Mouse (Mus musculus): ENCODE measurements around the gene Pkhd1. TPM values are rescaled to one million over a fixed set of nuclear protein-coding genes. Genes with fewer than 3 reads are reported as not detected.

Pkhd1 gene
- polyA plus RNA-seq (2011; ENCODE audit: insufficient read length, low read depth, missing spikeins): not detected in 2 replicates

GRCm38 (mm10) chr1:20617849-20618530, at the start of gene Pkhd1:
Gene Pkhd1, minus strand, starts transcription at chr1:20618064.
- Histone ChIP-seq H3K4me3 (ENCODE audit: insufficient read depth, low read length) (no peak within 1 kb of the TSS), H3K27ac (ENCODE audit: insufficient read depth, low read length) (peak within 1 kb of the TSS; percentile 42), H3K4me1 (ENCODE audit: control insufficient read depth, insufficient read depth, low read length) (no peaks in the 10 kb centered on the region)
- TF ChIP-seq CTCF (IDR thresholded peaks at IDR 0.05; ENCODE audit: borderline replicate concordance, insufficient read depth, low read length) (no peak), POLR2A (IDR thresholded peaks at IDR 0.05; ENCODE audit: low read depth, low read length) (no peak)

GRCm38 (mm10) chr1:20667567-20667966, 49.7 kb upstream of the Pkhd1 start:
- no peak for TF ChIP-seq POLR2A (IDR thresholded peaks at IDR 0.05; ENCODE audit: low read depth, low read length)
- TF ChIP-seq CTCF (IDR thresholded peaks at IDR 0.05; ENCODE audit: borderline replicate concordance, insufficient read depth, low read length): no peak
- no peaks in the 10 kb centered on the region for H3K4me1 ChIP-seq (ENCODE audit: control insufficient read depth, insufficient read depth, low read length)

DNA sequence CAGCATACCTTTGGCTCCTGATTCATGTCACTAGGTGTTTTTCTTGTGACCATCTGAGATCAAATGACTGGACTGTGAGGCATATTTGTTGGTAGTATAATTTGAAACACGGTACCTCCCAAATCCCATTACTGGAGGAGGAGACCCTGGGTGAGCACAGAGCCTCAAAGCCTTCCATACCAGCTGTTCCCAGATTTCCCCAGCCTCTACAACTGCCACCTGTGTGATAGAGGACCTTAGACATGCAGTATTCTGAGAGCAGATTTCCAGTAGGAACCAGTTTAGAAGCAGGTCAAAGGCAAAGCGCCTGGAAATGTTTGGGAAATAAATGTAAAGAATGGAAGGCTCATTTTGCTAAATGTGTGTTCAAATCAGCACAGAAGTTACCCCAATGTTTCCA, 48.4 kb upstream of the Pkhd1 start:
- Histone ChIP-seq H3K4me1 (ENCODE audit: control insufficient read depth, insufficient read depth, low read length) (no peaks in the 10 kb centered on the region), H3K4me3 (ENCODE audit: insufficient read depth, low read length) (no peak overlapping the region), H3K27ac (ENCODE audit: insufficient read depth, low read length) (no peak overlapping the region)
- TF ChIP-seq POLR2A (IDR thresholded peaks at IDR 0.05; ENCODE audit: low read depth, low read length): no peak
- no peak for TF ChIP-seq CTCF (IDR thresholded peaks at IDR 0.05; ENCODE audit: borderline replicate concordance, insufficient read depth, low read length)

More at GRCm38 (mm10) chr1:20667567-20667966, 49.7 kb upstream of the Pkhd1 start:
- Histone ChIP-seq H3K27ac (ENCODE audit: insufficient read depth, low read length) (no peak overlapping the region), H3K4me3 (ENCODE audit: insufficient read depth, low read length) (no peak overlapping the region)

GRCm38 (mm10) chr1:20655085-20655484, 37.2 kb upstream of the Pkhd1 start:
- TF ChIP-seq CTCF (IDR thresholded peaks at IDR 0.05; ENCODE audit: borderline replicate concordance, insufficient read depth, low read length): no peak
- no peak for TF ChIP-seq POLR2A (IDR thresholded peaks at IDR 0.05; ENCODE audit: low read depth, low read length)
- Histone ChIP-seq H3K4me1 (ENCODE audit: control insufficient read depth, insufficient read depth, low read length) (no peaks in the 10 kb centered on the region), H3K27ac (ENCODE audit: insufficient read depth, low read length) (no peak overlapping the region), H3K4me3 (ENCODE audit: insufficient read depth, low read length) (no peak overlapping the region)

DNA sequence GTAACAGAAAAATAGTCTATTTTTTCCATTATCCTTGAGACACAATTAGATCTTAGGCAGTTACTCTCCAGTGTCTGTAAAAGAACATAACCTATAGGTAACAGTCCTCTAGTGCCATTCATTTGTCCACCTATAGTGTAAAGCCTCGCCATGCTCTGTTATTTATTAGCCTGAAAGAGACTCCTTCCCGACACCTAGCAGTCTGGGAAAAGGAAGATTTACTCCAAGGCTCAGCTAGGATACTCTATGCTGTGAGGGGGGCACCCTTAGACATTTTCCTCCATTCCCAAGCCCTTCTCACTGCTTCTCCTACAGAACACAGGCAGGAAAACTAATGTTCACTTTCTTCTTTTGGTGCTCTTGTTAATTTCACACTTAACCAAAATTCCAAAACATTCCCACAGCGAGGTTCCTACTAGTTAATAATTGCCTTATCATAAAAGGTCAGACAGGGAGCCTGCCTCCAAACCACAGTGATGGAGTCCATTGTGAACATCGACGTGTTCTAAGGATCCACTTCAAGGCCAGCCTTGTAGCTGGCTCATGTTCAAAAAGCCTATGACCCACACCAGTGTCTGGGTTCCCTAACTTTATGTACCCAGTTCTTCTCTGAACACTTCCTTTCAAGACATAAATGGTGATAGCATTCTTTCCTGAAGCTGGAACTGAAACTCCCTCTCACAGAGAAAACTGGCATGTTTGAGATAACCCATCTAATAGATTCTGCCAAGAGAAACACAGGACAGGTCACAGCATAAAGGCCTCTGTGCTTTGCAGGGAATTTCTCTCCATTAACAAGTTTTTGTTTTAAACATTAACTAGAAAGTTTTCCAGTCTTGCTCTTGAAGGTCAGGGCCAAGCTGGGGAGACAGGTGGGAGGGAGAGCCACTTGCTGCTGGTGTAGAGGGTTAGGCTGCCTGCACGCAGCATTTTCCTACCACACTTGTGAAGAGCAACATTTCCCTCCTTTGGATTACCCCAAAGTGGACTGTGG, 35.9 kb upstream of the Pkhd1 start:
- H3K4me1 ChIP-seq (ENCODE audit: control insufficient read depth, insufficient read depth, low read length): no peaks in the 10 kb centered on the region
- H3K27ac ChIP-seq (ENCODE audit: insufficient read depth, low read length): no peak overlapping the region
- TF ChIP-seq CTCF (IDR thresholded peaks at IDR 0.05; ENCODE audit: borderline replicate concordance, insufficient read depth, low read length): no peak
- no peak for TF ChIP-seq POLR2A (IDR thresholded peaks at IDR 0.05; ENCODE audit: low read depth, low read length)
- H3K4me3 ChIP-seq (ENCODE audit: insufficient read depth, low read length): no peak overlapping the region

DNA sequence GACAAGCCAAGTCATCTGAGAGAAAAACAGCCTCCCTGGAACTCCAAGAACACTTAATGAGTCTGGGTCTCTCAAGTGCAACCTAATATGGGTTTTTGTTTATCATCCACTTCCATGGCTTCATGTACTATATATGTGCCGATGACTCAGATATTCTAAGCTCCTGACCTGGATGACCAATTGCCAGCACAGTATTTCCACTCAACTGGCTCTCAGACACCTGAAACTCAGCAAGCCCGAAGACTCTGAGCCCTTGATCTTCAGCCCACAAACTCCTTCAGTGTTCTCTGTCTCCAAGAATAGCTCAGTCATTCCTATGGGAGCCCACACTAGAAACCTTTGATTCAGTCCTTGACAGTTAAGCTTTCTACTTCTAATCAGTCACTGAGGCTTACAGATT, 17.0 kb upstream of the Pkhd1 start:
- TF ChIP-seq CTCF (IDR thresholded peaks at IDR 0.05; ENCODE audit: borderline replicate concordance, insufficient read depth, low read length): no peak
- no peak for TF ChIP-seq POLR2A (IDR thresholded peaks at IDR 0.05; ENCODE audit: low read depth, low read length)
- H3K4me3 ChIP-seq (ENCODE audit: insufficient read depth, low read length): no peak overlapping the region
- H3K4me1 ChIP-seq (ENCODE audit: control insufficient read depth, insufficient read depth, low read length): no peaks in the 10 kb centered on the region
- no peak overlapping the region for H3K27ac ChIP-seq (ENCODE audit: insufficient read depth, low read length)

GRCm38 (mm10) chr1:20633276-20633869, 15.5 kb upstream of the Pkhd1 start:
- Histone ChIP-seq H3K4me3 (ENCODE audit: insufficient read depth, low read length) (no peak overlapping the region), H3K27ac (ENCODE audit: insufficient read depth, low read length) (no peak overlapping the region), H3K4me1 (ENCODE audit: control insufficient read depth, insufficient read depth, low read length) (no peaks in the 10 kb centered on the region)
- TF ChIP-seq POLR2A (IDR thresholded peaks at IDR 0.05; ENCODE audit: low read depth, low read length) (no peak), CTCF (IDR thresholded peaks at IDR 0.05; ENCODE audit: borderline replicate concordance, insufficient read depth, low read length) (no peak)

DNA sequence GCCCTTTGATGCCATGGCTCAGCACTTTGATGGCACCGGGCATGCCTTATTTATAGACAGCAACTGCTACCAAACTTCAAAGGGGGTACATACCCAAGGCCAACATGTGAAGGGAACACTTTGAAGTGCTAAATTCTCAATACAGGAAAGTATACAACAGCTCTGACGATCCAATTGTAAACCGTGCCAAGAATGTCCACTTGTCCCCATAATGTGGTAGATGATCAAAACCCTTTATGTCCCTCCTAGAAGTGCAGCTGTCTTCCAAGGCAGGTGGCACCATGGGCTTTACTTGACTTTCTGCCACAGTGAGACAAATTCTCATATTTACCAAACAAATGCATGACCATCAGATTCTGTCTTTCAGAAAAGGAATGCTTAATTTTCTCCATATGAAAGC, 6.7 kb upstream of the Pkhd1 start:
- Histone ChIP-seq H3K27ac (ENCODE audit: insufficient read depth, low read length) (no peak overlapping the region), H3K4me1 (ENCODE audit: control insufficient read depth, insufficient read depth, low read length) (no peaks in the 10 kb centered on the region), H3K4me3 (ENCODE audit: insufficient read depth, low read length) (no peak overlapping the region)
- TF ChIP-seq CTCF (IDR thresholded peaks at IDR 0.05; ENCODE audit: borderline replicate concordance, insufficient read depth, low read length) (no peak), POLR2A (IDR thresholded peaks at IDR 0.05; ENCODE audit: low read depth, low read length) (no peak)

- H3K4me1 ChIP-seq (ENCODE audit: control insufficient read depth, insufficient read depth, low read length): no peaks in the 10 kb centered on the region
- H3K27ac ChIP-seq (ENCODE audit: insufficient read depth, low read length): no peak overlapping the region
- H3K4me3 ChIP-seq (ENCODE audit: insufficient read depth, low read length): no peak overlapping the region
- TF ChIP-seq POLR2A (IDR thresholded peaks at IDR 0.05; ENCODE audit: low read depth, low read length) (no peak), CTCF (IDR thresholded peaks at IDR 0.05; ENCODE audit: borderline replicate concordance, insufficient read depth, low read length) (no peak)
Measured at GRCm38 (mm10) chr1:20623375-20623774, 5.5 kb upstream of the Pkhd1 start.
